Comparison of ENCODE assay signal across 16 mouse cellular contexts in genomic region chr7:123063264-123064011, GRCm38 (mm10).
A peak's percentile ranks its signal among the peaks of the same experiment; 100 is the strongest.
DNase-seq lines count a peak whose midpoint lies in the region; ATAC-seq and TF ChIP-seq lines count a peak whose summit lies in the region.
"Had no signal": no experiment of that assay in that cellular context is flagged by ENCODE, and none has a peak within 500 bp of the region (broad histone marks: within the 10 kb centered on the region; RNA-seq: fewer than 3 reads in every experiment).

No protein-coding gene starts in this region.

- no peak for TF ChIP-seq CTCF in gastrocnemius, adult 2 months (IDR thresholded peaks at IDR 0.05)

- peak; percentile 27 to 78; a peak in 3 of 4 replicates for ATAC-seq in hematopoietic stem cell, adult 5-6 weeks (replicated peaks in 1 of 2; ENCODE audit: insufficient read depth in 1 of 2, low FRiP score in 2 of 2, low TSS enrichment in 1 of 2, low read depth in 1 of 2, poor library complexity in 2 of 2, severe bottlenecking in 2 of 2)
- 0 out of 2 replicates have a peak, but pooled peaks have one; percentile 54 for ATAC-seq in midbrain, embryonic 15.5 days (replicated peaks)
- ATAC-seq: CD4-positive, CD25-positive, alpha-beta regulatory T cell, adult 4 months; Patski had no signal

- H3K27me3 ChIP-seq in midbrain, embryonic 15.5 days (replicated peaks), result no peaks in the 10 kb centered on the region
- H3K27me3 ChIP-seq: embryonic facial prominence, embryonic 12.5 days; Patski had no signal

- H3K4me1 ChIP-seq in midbrain, embryonic 15.5 days, result peaks cover 21% of the 10 kb centered on the region
- H3K4me1 ChIP-seq: embryonic facial prominence, embryonic 12.5 days had no signal

- DNase-seq in gastrocnemius, adult 2 months, result peak; percentile 27
- DNase-seq in gastrocnemius, postnatal 25 days, result no peak
- DNase-seq in R1 (ENCODE audit: low read depth, low spot score), result peak; percentile 53
- DNase-seq in layer of hippocampus, postnatal 10 days (ENCODE audit: low spot score in 2 of 2), result no peak
- no peak for DNase-seq in T-cell, adult 2 months (ENCODE audit: low spot score)
- DNase-seq: adrenal gland, postnatal 14 days; spleen, adult 18-20 months had no signal

- no peak overlapping the region for H3K9ac ChIP-seq in midbrain, embryonic 15.5 days
- H3K9ac ChIP-seq: embryonic facial prominence, embryonic 12.5 days; liver, embryonic 14.5 days had no signal

- H3K9me3 ChIP-seq in midbrain, embryonic 15.5 days, result no peaks in the 10 kb centered on the region
- H3K9me3 ChIP-seq: embryonic facial prominence, embryonic 12.5 days; limb, embryonic 10.5 days had no signal

- H3K4me2 ChIP-seq in midbrain, embryonic 15.5 days, result peak overlapping the region; percentile 4; the same call in 1 of the 2 replicates
- H3K4me2 ChIP-seq: embryonic facial prominence, embryonic 12.5 days had no signal

- H3K36me3 ChIP-seq in midbrain, embryonic 15.5 days (replicated peaks), result no peaks in the 10 kb centered on the region
- H3K36me3 ChIP-seq: embryonic facial prominence, embryonic 12.5 days; limb, embryonic 10.5 days had no signal

- no peak overlapping the region for H3K4me3 ChIP-seq in gastrocnemius, adult 2 months
- H3K4me3 ChIP-seq in midbrain, embryonic 15.5 days, result no peak overlapping the region
- H3K4me3 ChIP-seq: embryonic facial prominence, embryonic 12.5 days; limb, embryonic 10.5 days; myocyte had no signal

- H3K27ac ChIP-seq in gastrocnemius, adult 2 months, result no peak overlapping the region
- peak overlapping the region; percentile 67 for H3K27ac ChIP-seq in midbrain, embryonic 15.5 days
- H3K27ac ChIP-seq: embryonic facial prominence, embryonic 12.5 days; kidney, postnatal 0 days; limb, embryonic 10.5 days; liver, embryonic 14.5 days had no signal

- 29% methylated on average over 13 of the region's 13 CpGs for WGBS in midbrain, embryonic 15.5 days

- intact Hi-C loops in gastrocnemius, adult 2 months (cut with DNase I), result no loop called here

Comparison
In these comparisons a context has a peak if more than half of its experiments do, and no peak if none do; other contexts are left out.
1. DNase-seq: peak in gastrocnemius, adult 2 months (single experiment) and R1 (single experiment); none in gastrocnemius, postnatal 25 days (single experiment), layer of hippocampus, postnatal 10 days (0 of 2) and T-cell, adult 2 months (single experiment).